Mouse (Mus musculus) stomach, postnatal 0 days (tissue): ENCODE measurements around the gene Zmat3. TPM values are rescaled to one million over a fixed set of nuclear protein-coding genes. Genes with fewer than 3 reads are reported as not detected.

Experiments used
- ATAC-seq: fragments of 200-750 bp; cut with Nextera tagmentation; 2 replicates; pipeline ENCODE4 v1.8.0; 2017; ENCODE audit not compliant: low FRiP score, low TSS enrichment
- DNase-seq: peaks from one replicate; pipeline ENCODE4 v3.0.0-alpha.2; 2016; ENCODE audit warnings: low spot score
- H3K27ac ChIP-seq: fragments of 300-500 bp; sonication (generic); replicated peaks from 2 replicates; pipeline ENCODE4 v1.5.1; 2014; ENCODE audit warnings: mild to moderate bottlenecking, control low read depth
- H3K27me3 ChIP-seq: fragments of 300-500 bp; sonication (generic); 2 replicates; pipeline ENCODE4 v1.6.1; 2014; ENCODE audit warnings: low read length; ENCODE audit not compliant: control insufficient read depth, insufficient read depth
- H3K36me3 ChIP-seq: fragments of 300-500 bp; sonication (generic); 2 replicates; pipeline ENCODE4 v1.6.1; 2014; ENCODE audit warnings: low read length, mixed read lengths; ENCODE audit not compliant: control insufficient read depth, insufficient read depth
- H3K4me1 ChIP-seq: fragments of 300-500 bp; sonication (generic); replicated peaks from 2 replicates; pipeline ENCODE4 v1.6.1; 2014; ENCODE audit warnings: antibody characterized with exemption; ENCODE audit not compliant: control insufficient read depth, insufficient read depth
- H3K4me2 ChIP-seq: fragments of 300-500 bp; sonication (generic); replicated peaks from 2 replicates; pipeline ENCODE4 v1.6.1; 2014; ENCODE audit warnings: low read depth, mild to moderate bottlenecking, control low read depth, moderate library complexity
- H3K4me3 ChIP-seq: fragments of 300-500 bp; sonication (generic); 2 replicates; pipeline ENCODE4 v1.5.1; 2014; ENCODE audit warnings: low read depth, low read length, control low read depth
- H3K9ac ChIP-seq: fragments of 300-500 bp; sonication (generic); 2 replicates; pipeline ENCODE4 v1.6.1; 2014; ENCODE audit warnings: mild to moderate bottlenecking, low read length, control low read depth, mixed read lengths
- H3K9me3 ChIP-seq: fragments of 300-500 bp; sonication (generic); 2 replicates; pipeline ENCODE4 v1.6.1; 2016; ENCODE audit warnings: low read length; ENCODE audit not compliant: control insufficient read depth
- CTCF ChIP-seq: IDR thresholded peaks from 2 replicates; pipeline ENCODE4 v1.5.1; 2016; ENCODE audit warnings: antibody characterized with exemption, low read depth, mild to moderate bottlenecking, moderate library complexity
- EP300 ChIP-seq: optimal IDR thresholded peaks from 2 replicates; pipeline ENCODE3; 2016; ENCODE audit warnings: antibody characterized with exemption
- WGBS: fragments of 180-500 bp; shearing (Covaris S2); extraction: QIAGEN DNeasy Blood & Tissue Kit; methylation state at CpG from one replicate; pipeline ENCODE4 v1.1.7; 2014; 5-methylcytosine and 5-hydroxymethylcytosine counted together
- polyA plus RNA-seq: library from polyadenylated mRNA; unstranded; fragments of >200 nt; fragmentation: Nextera tagmentation; extraction: Ambion mirVana; gene quantifications from 2 replicates; pipeline ENCODE4 v1.2.1, GENCODE M21; 2015

Gene Zmat3
- polyA plus RNA-seq, 1 experiment from 2014 or later = 3.8 TPM

- H3K27me3 ChIP-seq = no peaks in the 10 kb centered on the region
- H3K4me1 ChIP-seq = peaks cover 4% of the 10 kb centered on the region; the same call in 1 of the 2 replicates
- H3K36me3 ChIP-seq = no peaks in the 10 kb centered on the region
- H3K4me2 ChIP-seq = peak within 1 kb of the TSS; percentile 75
- DNase-seq (peak; percentile 73), ATAC-seq (peak; percentile 62)
- H3K9me3 ChIP-seq = no peaks in the 10 kb centered on the region
- H3K27ac ChIP-seq = peak within 1 kb of the TSS; percentile 100
- peak within 1 kb of the TSS; percentile 96 for H3K9ac ChIP-seq
- H3K4me3 ChIP-seq = peak within 1 kb of the TSS; percentile 81
- TF ChIP-seq EP300 (no peak), CTCF (no peak)
- WGBS = under 1% methylated on average over 46 of the region's 65 CpGs
Measured at GRCm38 (mm10) chr3:32397461-32398174, 31.8 kb upstream of the Zmat3 start, which contains the start of gene Pik3ca. Gene Pik3ca, plus strand, starts transcription at chr3:32397671.

DNA sequence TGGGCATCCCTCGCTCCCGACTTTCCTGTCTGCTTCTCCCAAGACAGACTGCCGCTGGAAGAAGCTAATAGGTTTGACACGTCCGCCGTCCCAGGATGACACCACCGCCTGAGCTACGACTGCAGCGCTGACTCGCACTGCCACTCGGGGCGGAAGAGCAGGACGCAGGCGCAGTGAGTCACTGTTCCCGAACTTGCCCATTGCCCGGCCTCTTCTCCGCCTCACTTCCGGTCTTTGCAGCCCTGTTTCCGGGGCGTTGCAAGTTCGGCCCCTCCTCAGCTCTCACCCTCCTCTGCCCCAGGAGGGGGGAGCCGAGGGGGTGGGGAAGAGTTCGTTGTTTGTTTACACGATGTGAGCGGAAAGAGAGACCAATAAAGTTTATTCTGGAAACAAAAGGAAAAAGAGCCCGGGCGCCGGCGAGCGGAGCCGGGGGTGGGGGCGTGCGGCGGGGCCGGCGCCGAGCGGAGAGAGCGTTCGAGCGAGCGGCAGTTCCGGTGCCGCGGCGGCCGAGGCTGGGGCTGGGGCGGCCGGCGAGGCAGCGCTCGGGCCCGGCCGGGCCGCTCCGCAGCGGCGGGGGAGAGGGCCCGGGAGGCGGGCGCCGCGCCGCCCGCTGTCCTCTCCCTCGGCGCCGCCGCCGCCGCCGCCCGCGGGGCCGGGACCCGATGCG lies 31.1 kb upstream of the Zmat3 start:
- DNase-seq (peak; percentile 99), ATAC-seq (peak; percentile 99)
- Histone ChIP-seq H3K36me3 (no peaks in the 10 kb centered on the region), H3K4me1 (peaks cover 4% of the 10 kb centered on the region; the same call in 1 of the 2 replicates), H3K4me3 (peak overlapping the region; percentile 81), H3K27ac (peak overlapping the region; percentile 100), H3K27me3 (no peaks in the 10 kb centered on the region), H3K4me2 (peak overlapping the region; percentile 75), H3K9ac (peak overlapping the region; percentile 96), H3K9me3 (no peaks in the 10 kb centered on the region)
- WGBS = under 1% methylated on average over 32 of the region's 77 CpGs
- TF ChIP-seq CTCF (peak; percentile 45), EP300 (no peak)

- TF ChIP-seq CTCF (no peak; the same call in 1 of the 2 replicates), EP300 (no peak)
- Histone ChIP-seq H3K9ac (peak overlapping the region; percentile 65), H3K36me3 (no peaks in the 10 kb centered on the region), H3K4me3 (peak overlapping the region; percentile 81), H3K27ac (peak overlapping the region; percentile 94), H3K27me3 (no peaks in the 10 kb centered on the region), H3K4me1 (peaks cover 4% of the 10 kb centered on the region; the same call in 1 of the 2 replicates), H3K9me3 (no peaks in the 10 kb centered on the region), H3K4me2 (peak overlapping the region; percentile 75)
- DNase-seq (peak; percentile 34), ATAC-seq (no peak)
- 14% methylated on average over 23 of the region's 24 CpGs for WGBS
Measured at GRCm38 (mm10) chr3:32395771-32396551, 30.1 kb upstream of the Zmat3 start.

DNA sequence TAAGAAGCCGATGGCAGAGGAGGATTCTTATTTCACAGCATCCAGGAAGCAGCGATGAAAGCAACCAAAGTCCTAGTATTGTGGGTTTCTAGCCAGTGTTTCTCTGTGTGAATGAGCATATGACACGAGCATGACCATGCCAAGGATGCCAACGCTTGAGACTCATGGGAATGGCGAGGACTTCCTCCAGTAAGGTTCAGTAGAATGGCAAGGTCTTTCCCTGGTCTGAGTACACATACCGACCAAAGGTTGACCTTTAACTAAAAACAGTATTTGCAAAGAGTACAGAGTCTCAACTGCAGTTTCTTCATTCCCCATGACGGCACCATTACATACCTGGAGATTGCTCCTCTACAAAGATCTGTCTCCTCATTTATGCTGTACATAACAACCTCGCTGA lies 28.2 kb upstream of the Zmat3 start:
- H3K4me1 ChIP-seq = peaks cover 2% of the 10 kb centered on the region; the same call in 1 of the 2 replicates
- no peaks in the 10 kb centered on the region for H3K36me3 ChIP-seq
- no peak overlapping the region for H3K4me2 ChIP-seq
- DNase-seq (no peak), ATAC-seq (no peak)
- TF ChIP-seq EP300 (no peak), CTCF (no peak)
- no peaks in the 10 kb centered on the region for H3K9me3 ChIP-seq
- H3K27ac ChIP-seq = no peak overlapping the region; the same call in 1 of the 2 replicates
- 82% methylated on average over 8 of the region's 8 CpGs for WGBS
- no peak overlapping the region for H3K9ac ChIP-seq
- H3K4me3 ChIP-seq = no peak overlapping the region
- H3K27me3 ChIP-seq = no peaks in the 10 kb centered on the region

DNA sequence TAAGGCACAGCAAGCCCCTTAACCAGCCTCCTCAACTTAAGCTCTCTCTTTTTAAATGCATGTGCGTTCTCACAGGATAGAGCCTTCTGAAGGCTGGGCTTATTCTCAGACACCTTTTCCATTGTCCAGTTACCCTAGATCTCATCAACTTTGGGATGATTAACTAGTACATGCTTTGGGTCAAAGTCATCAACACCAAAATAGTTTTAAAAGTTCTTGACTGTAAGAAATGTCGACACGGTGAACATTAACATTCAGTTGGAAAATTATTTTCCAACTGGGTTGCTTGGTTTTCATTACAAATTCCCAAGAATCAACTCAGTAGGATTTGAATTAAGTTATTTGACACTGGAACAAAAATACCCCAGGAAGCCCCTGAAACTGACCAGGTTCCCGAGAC lies 27.0 kb upstream of the Zmat3 start:
- Histone ChIP-seq H3K9me3 (no peaks in the 10 kb centered on the region), H3K27me3 (no peaks in the 10 kb centered on the region), H3K4me1 (no peaks in the 10 kb centered on the region), H3K4me3 (no peak overlapping the region), H3K36me3 (no peaks in the 10 kb centered on the region), H3K9ac (no peak overlapping the region), H3K4me2 (no peak overlapping the region), H3K27ac (no peak overlapping the region)
- no peak for ATAC-seq
- DNase-seq = no peak
- 86% methylated on average over 4 of the region's 4 CpGs for WGBS
- no peak for TF ChIP-seq EP300
- no peak for TF ChIP-seq CTCF
